Mouse (Mus musculus): Measurements from ENCODE around the gene Rsph14. TPM values are rescaled to one million over a fixed set of nuclear protein-coding genes. Genes with fewer than 3 reads are reported as not detected.
"Not testable (repeated sequence)": the region's sequence is repeated elsewhere in the genome, so short reads cannot be mapped to it uniquely, and the experiment has no call there.

Gene Rsph14
- polyA plus RNA-seq, 1 experiment from 2014 or later, result not detected

DNA sequence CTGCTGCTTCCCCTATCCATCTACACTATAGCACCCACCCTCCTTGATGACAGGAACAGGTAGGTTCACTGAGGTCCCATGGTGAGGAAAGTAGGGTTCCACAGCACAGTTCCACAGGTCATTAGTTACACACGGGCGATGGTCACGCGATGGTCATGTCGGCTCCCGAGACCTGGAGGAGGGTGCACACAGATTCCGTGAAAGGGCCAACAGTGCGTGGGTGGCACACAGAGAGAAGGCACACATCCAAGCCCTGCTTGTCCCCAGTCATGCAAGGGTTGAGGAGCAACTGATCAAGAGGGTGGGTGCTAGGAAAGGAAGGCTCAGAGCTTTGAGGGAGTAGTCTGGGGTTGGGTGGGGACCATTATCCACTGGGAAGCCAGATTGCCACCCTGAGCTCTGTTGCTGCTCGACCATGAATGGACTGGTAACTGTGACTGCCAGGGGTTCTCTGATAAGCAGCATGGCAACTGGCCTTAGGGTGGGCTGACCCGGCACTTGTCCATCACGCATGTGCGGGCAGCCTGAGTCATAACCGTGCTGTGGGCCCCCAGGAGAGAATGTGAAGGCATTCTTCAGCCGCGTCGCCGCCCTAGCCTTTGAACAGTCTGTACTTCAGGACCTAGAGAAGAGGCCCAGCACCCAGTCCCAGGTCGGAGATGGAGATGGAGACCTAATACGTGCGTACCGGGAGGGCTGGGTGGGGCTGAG lies 19.1 kb upstream of the Rsph14 start:
- no peak for ATAC-seq (ENCODE audit: low FRiP score, low read depth)

DNA sequence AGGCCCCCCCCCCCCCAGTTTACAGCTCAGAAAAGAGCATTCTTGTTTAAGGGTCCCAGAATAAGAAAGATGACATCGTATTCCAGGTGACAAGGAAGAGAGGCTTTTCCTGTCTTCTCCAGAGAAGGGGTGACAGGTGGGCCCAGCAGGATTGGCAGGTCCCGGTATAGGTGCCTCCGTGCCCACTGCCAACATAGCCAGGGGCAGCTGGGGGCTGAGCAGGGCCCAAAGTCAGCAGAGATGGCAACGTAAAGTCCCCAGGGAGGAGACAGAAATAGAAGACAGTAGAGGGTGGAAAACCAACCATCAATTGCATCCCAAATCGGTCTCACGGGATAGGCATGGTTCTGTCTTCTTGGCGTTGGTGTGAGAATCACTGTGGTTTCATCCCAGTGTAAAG lies 16.3 kb upstream of the Rsph14 start:
- WGBS, result 93% methylated on average over 7 of the region's 7 CpGs
- H3K9me3 ChIP-seq, result no peaks in the 10 kb centered on the region
- H3K9ac ChIP-seq, result no peak overlapping the region
- no peaks in the 10 kb centered on the region for H3K4me1 ChIP-seq
- H3K27ac ChIP-seq, result no peak overlapping the region
- H3K27me3 ChIP-seq, result no peaks in the 10 kb centered on the region
- no peak overlapping the region for H3K4me3 ChIP-seq
- no peak overlapping the region for H3K4me2 ChIP-seq (replicated peaks)
- no peak for ATAC-seq (ENCODE audit: low FRiP score, low read depth)
- peaks cover 22% of the 10 kb centered on the region; the same call in 1 of the 2 replicates for H3K36me3 ChIP-seq

More for the DNA sequence above, 19.1 kb upstream of the Rsph14 start:
- no peaks in the 10 kb centered on the region for H3K9me3 ChIP-seq
- no peak overlapping the region for H3K4me3 ChIP-seq
- no peak overlapping the region for H3K9ac ChIP-seq
- 93% methylated on average over 21 of the region's 21 CpGs for WGBS
- no peak overlapping the region for H3K4me2 ChIP-seq (replicated peaks)
- H3K36me3 ChIP-seq, result peaks cover 10% of the 10 kb centered on the region; the same call in 1 of the 2 replicates
- H3K4me1 ChIP-seq, result no peaks in the 10 kb centered on the region
- no peaks in the 10 kb centered on the region for H3K27me3 ChIP-seq
- no peak overlapping the region for H3K27ac ChIP-seq

DNA sequence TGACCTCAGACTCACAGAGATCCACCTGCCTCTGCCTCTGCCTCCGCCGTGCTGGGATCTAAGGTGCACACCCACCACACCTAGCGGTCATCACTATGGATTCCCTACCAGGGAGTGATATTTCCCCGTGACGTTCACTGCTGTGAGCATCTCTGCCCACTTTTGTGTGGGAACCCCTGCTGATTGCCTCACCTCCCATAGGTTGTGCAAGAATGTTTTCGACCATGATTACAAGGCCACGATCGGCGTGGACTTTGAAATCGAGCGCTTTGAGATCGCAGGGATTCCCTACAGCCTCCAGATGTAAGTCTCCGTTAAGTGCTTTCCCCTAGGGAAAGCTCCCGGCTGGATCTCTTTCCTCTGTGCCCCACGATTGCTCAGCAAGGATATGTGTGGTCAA lies 13.4 kb upstream of the Rsph14 start:
- Histone ChIP-seq H3K27me3 (no peaks in the 10 kb centered on the region), H3K36me3 (peaks cover 22% of the 10 kb centered on the region; the same call in 1 of the 2 replicates), H3K4me3 (no peak overlapping the region), H3K27ac (no peak overlapping the region), H3K4me1 (no peaks in the 10 kb centered on the region), H3K4me2 (replicated peaks) (no peak overlapping the region), H3K9ac (no peak overlapping the region), H3K9me3 (no peaks in the 10 kb centered on the region)
- WGBS, result 91% methylated on average over 15 of the region's 15 CpGs
- no peak for ATAC-seq (ENCODE audit: low FRiP score, low read depth)

DNA sequence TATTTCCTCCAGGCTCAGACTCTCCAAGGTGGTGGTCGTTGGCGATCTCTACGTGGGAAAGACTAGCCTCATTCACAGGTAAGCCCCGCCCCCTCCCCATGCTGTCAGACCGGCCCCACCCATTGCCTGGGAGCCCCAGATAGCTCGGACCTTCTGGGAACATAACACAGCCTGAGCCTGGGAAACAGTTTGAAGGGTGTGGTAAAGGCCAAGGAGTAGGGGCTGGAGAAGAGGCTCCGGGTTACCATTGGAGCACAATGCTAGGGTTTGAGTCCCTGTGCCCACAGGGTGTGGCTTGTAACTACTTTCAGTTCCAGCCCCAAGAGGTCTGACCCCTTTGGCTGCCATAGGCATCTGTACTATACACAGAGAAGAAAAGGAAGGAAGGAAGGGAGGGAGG lies 12.1 kb upstream of the Rsph14 start:
- Histone ChIP-seq H3K4me3 (no peak overlapping the region), H3K4me1 (no peaks in the 10 kb centered on the region), H3K36me3 (peaks cover 18% of the 10 kb centered on the region; the same call in 1 of the 2 replicates), H3K9ac (no peak overlapping the region), H3K4me2 (replicated peaks) (no peak overlapping the region), H3K27ac (no peak overlapping the region), H3K27me3 (no peaks in the 10 kb centered on the region), H3K9me3 (no peaks in the 10 kb centered on the region)
- WGBS, result 34% methylated on average over 7 of the region's 7 CpGs
- no peak for ATAC-seq (ENCODE audit: low FRiP score, low read depth)

DNA sequence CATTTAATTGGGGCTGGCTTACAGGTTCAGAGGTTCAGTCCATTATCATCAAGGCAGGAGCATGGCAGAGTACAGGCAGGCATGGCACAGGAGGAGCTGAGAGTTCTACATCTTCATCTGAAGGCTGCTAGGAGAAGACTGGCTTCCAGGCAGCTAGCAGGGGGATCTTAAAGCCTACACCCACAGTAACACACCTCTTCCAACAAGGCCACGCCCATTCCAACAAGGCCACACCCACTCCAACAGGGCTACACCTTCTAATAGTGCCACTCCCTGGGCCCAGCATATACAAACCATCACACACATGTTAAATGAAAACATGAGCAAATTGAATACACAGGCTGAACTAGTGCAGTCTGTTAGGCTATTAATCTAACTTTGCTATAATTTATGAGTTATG lies 9.7 kb upstream of the Rsph14 start:
- H3K9ac ChIP-seq; H3K4me3 ChIP-seq; H3K4me2 ChIP-seq (replicated peaks); H3K27ac ChIP-seq; ATAC-seq (ENCODE audit: low FRiP score, low read depth); H3K9me3 ChIP-seq; H3K27me3 ChIP-seq: not testable (repeated sequence)
- Histone ChIP-seq H3K4me1 (peaks cover 12% of the 10 kb centered on the region), H3K36me3 (peaks cover 11% of the 10 kb centered on the region; the same call in 1 of the 2 replicates)
- 4% methylated on average over 1 of the region's 1 CpGs for WGBS

DNA sequence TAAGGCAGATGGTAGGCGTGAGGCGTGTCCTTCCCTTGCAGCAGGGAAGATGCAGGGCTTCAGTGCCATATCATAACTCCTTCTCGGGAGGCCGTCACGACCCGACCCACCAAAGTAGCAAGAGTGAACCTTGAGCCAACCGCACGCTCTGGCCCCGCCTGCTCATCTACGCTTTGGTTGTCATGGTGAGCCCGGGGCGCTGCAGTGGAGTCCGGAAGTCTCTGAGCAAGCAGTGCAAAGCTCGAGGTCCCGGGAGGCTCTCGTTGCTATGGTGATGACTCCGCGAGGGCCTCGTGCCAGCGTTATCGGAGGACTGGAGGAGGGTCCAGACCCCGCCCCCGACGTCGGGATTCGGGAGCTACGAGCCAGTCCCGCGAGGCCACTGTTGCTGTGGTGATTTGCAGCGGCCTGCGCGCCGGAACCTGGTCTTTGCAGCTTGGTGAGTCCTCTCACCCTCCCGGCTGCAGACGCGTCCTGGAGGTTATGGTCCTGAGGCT lies 4.5 kb upstream of the Rsph14 start, which contains the start of gene Rab36:
TSS of gene Rab36 (plus strand) at position 176 of the 497 bp plus-strand sequence.
- peaks cover 30% of the 10 kb centered on the region for H3K4me1 ChIP-seq
- H3K9me3 ChIP-seq, result no peaks in the 10 kb centered on the region
- H3K9ac ChIP-seq, result peak within 1 kb of the TSS; percentile 68
- WGBS, result under 1% methylated on average over 36 of the region's 36 CpGs
- peak within 1 kb of the TSS; percentile 74 for H3K27ac ChIP-seq
- peak within 1 kb of the TSS; percentile 76 for H3K4me2 ChIP-seq (replicated peaks)
- H3K27me3 ChIP-seq, result no peaks in the 10 kb centered on the region
- ATAC-seq (ENCODE audit: low FRiP score, low read depth), result peak; percentile 96
- H3K4me3 ChIP-seq, result peak within 1 kb of the TSS; percentile 51
- no peaks in the 10 kb centered on the region for H3K36me3 ChIP-seq

DNA sequence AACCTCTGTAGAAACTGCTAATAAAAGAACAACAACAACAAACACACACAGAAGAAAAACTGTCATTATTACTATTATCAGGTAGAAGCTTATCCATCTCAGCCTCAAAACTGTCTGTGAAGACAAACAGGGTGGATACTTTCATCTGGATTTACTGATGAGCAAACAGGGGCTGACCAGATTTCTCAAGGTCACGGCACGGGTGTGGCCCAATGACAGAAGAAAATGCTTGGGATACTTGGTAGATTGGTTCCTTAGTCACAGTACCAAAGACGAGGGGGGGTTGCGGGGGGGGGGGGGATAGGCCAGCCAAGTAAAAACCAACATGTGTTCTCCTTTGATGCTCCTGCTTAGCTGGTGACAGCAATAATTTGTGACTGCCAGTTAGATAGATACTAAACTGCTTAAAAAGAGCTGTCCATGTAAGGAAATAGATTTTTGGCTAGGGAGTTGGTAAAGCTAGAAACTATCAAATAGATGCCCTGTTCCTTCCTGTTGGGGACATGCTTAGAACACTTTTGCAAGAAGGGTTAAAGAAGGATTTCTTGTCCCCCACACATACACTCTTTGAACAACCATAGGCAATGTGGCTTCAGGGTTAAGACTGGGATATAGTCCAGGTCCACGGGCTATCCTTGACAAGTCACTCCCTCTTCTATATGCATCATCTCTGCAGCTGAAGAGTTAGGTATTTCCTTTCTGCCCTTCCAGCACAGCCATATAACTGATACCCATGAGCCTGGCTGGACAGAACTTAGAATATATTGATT lies 856 bp downstream of the Rsph14 start:
- Histone ChIP-seq H3K4me3 (no peak overlapping the region), H3K27me3 (no peaks in the 10 kb centered on the region), H3K36me3 (no peaks in the 10 kb centered on the region), H3K4me2 (replicated peaks) (no peak overlapping the region), H3K27ac (no peak overlapping the region), H3K9ac (no peak overlapping the region), H3K4me1 (peaks cover 18% of the 10 kb centered on the region), H3K9me3 (no peaks in the 10 kb centered on the region)
- ATAC-seq (ENCODE audit: low FRiP score, low read depth), result no peak
- WGBS, result 74% methylated on average over 5 of the region's 5 CpGs

DNA sequence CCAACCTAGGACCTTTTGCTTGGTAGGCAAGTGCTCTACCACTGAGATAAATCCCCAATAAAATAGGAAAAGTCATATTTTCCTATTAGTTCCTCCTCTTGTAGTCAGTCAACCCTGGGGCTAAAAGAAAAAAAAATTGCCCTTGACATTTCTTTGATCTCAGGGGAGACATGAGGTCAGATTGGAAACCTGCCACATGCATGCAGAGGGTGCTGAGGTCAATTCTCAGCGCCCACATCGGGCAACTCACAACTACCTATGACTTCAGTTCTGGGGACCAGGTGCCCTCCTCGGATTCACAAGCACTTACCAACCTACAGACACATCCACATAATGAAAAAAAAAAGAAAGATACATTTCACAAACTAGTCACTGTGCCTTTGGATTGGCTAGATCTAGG lies 2.2 kb downstream of the Rsph14 start:
- Histone ChIP-seq H3K4me1 (peaks cover 11% of the 10 kb centered on the region), H3K27ac (no peak overlapping the region), H3K27me3 (no peaks in the 10 kb centered on the region), H3K36me3 (no peaks in the 10 kb centered on the region), H3K9me3 (no peaks in the 10 kb centered on the region), H3K9ac (no peak overlapping the region), H3K4me3 (no peak overlapping the region), H3K4me2 (replicated peaks) (no peak overlapping the region)
- ATAC-seq (ENCODE audit: low FRiP score, low read depth), result no peak
- 75% methylated on average over 3 of the region's 3 CpGs for WGBS

DNA sequence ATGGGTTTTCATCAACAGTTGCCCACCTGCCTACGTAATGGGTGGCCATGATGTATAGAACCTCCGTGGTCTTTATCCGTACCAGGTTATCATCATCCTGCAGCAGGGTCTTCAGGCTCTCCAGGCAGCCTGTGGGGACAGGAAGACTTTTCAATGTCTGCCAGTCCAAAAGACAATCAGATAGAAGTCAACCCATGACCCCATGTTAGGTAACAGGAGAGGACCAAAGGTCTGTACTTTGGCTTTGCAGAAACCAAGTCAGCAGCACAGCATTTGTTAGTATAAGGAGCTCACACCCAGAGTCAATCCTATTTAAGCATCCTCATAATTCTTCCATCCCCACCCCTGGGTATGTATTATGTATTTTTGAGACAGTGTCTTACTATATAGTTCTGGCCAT lies 2.7 kb downstream of the Rsph14 start:
- no peak for ATAC-seq (ENCODE audit: low FRiP score, low read depth)
- Histone ChIP-seq H3K4me2 (replicated peaks) (no peak overlapping the region), H3K36me3 (no peaks in the 10 kb centered on the region), H3K27me3 (no peaks in the 10 kb centered on the region), H3K4me3 (no peak overlapping the region), H3K4me1 (peaks cover 11% of the 10 kb centered on the region), H3K27ac (no peak overlapping the region), H3K9me3 (no peaks in the 10 kb centered on the region), H3K9ac (no peak overlapping the region)
- 95% methylated on average over 3 of the region's 3 CpGs for WGBS

DNA sequence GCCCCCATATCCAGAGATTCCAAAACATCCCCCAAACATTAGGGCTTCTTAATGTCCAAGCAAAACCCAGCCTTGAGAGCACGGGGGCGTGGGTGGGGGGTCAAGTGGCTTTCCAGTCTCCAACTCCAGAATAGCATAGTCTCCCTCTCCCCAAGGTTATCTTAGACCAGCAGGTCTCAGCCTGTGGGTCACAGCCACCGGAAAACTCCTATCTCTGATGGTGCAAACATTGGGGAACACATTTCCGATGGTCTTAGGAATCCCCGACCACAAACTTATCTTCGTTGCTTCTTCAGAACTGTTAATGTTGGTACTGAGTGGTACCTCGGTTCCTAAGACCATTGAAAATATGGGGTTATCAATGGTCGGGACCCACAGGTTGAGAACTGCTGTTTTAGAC lies 3.6 kb downstream of the Rsph14 start:
- Histone ChIP-seq H3K9me3 (no peaks in the 10 kb centered on the region), H3K27ac (no peak overlapping the region), H3K4me1 (peaks cover 11% of the 10 kb centered on the region), H3K27me3 (no peaks in the 10 kb centered on the region), H3K36me3 (no peaks in the 10 kb centered on the region), H3K4me2 (replicated peaks) (no peak overlapping the region), H3K9ac (no peak overlapping the region), H3K4me3 (no peak overlapping the region)
- WGBS, result 91% methylated on average over 8 of the region's 8 CpGs
- ATAC-seq (ENCODE audit: low FRiP score, low read depth), result no peak

DNA sequence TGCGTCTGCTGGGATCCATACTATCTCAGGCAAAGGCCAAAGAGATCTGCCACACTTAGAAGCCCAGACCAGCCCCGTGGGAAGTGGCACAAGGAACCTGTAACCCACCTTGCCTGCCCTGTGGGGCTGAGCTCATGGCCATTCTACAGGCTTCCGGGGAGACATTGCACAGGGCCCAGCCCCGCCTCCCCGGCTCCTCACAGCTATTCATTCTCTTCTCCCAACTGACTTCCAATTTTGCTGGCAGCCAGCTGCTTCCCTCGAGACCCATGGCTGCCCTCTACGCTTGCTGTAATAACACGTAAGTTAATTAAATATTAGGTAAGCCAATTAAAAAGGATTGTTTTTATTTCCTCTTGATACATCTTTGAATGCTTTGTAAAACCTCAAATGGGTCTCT lies 5.9 kb downstream of the Rsph14 start:
- Histone ChIP-seq H3K36me3 (no peaks in the 10 kb centered on the region), H3K9me3 (no peaks in the 10 kb centered on the region), H3K4me1 (no peaks in the 10 kb centered on the region), H3K4me2 (replicated peaks) (no peak overlapping the region), H3K9ac (no peak overlapping the region), H3K4me3 (no peak overlapping the region), H3K27ac (no peak overlapping the region), H3K27me3 (no peaks in the 10 kb centered on the region)
- no peak for ATAC-seq (ENCODE audit: low FRiP score, low read depth)
- 69% methylated on average over 8 of the region's 8 CpGs for WGBS

DNA sequence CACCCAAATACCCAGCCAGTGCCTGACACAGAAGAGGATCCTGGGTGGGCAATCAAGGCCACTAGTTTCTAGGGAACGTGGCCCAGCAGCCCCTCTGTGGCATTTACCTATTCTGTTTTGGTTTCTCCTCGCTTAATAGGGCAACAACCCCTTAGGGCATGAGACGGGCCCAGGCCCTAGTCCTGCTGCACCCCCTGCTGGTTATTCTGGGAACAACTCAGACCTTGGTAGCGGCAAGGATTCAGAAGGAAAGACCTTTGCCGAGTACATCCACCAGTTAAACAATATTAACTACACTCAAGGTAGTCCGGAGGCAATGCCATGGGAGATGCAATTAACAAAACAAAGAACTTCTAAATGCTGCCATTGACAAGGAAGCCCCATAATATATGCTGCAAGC lies 11.2 kb downstream of the Rsph14 start:
- Histone ChIP-seq H3K4me1 (no peaks in the 10 kb centered on the region), H3K36me3 (no peaks in the 10 kb centered on the region), H3K27me3 (no peaks in the 10 kb centered on the region), H3K4me3 (no peak overlapping the region), H3K4me2 (replicated peaks) (no peak overlapping the region), H3K9ac (no peak overlapping the region), H3K9me3 (no peaks in the 10 kb centered on the region), H3K27ac (no peak overlapping the region)
- WGBS, result 9% methylated on average over 6 of the region's 6 CpGs
- peak; percentile 52; the same call in 1 of the 2 replicates for ATAC-seq (ENCODE audit: low FRiP score, low read depth)
